Mouse (Mus musculus) myocyte (in vitro differentiated cells): ENCODE results near the gene Cd68.

Experiments used
- CEBPB ChIP-seq: IDR thresholded peaks from 2 replicates; pipeline ENCODE4 v1.6.1; 2011; ENCODE audit warnings: mild to moderate bottlenecking, moderate library complexity; ENCODE audit not compliant: poor library complexity, insufficient read depth, severe bottlenecking
- E2F4 ChIP-seq: IDR thresholded peaks from one replicate; pipeline ENCODE4 v1.6.1; 2011; ENCODE audit warnings: mild to moderate bottlenecking, control low read depth, moderate library complexity; ENCODE audit not compliant: insufficient read depth
- MAX ChIP-seq: IDR thresholded peaks from one replicate; pipeline ENCODE4 v1.6.1; 2011; ENCODE audit warnings: low read depth, mild to moderate bottlenecking, control low read depth
- MYOD1 ChIP-seq, 3 experiments: IDR thresholded peaks; one replicate each; pipeline ENCODE4 v1.6.1; 2011; ENCODE audit warnings: control low read depth in 2 of 3, low read depth in 2 of 3, mild to moderate bottlenecking in 2 of 3, moderate library complexity in 1 of 3; ENCODE audit not compliant: insufficient read length in 2 of 3, control insufficient read depth in 1 of 3
- MYOG ChIP-seq, 3 experiments: IDR thresholded peaks; one replicate each; pipeline ENCODE4 v1.6.1; 2011; ENCODE audit warnings: control low read depth in 2 of 3, low read depth in 2 of 3, mild to moderate bottlenecking in 2 of 3; ENCODE audit not compliant: insufficient read length in 2 of 3, control insufficient read depth in 1 of 3, insufficient read depth in 1 of 3
- POLR2A ChIP-seq: IDR thresholded peaks from one replicate; pipeline ENCODE4 v1.6.1; 2011; ENCODE audit warnings: low read depth, mild to moderate bottlenecking, control low read depth, moderate library complexity; ENCODE audit not compliant: insufficient read length
- POLR2AphosphoS2 ChIP-seq: IDR thresholded peaks from one replicate; pipeline ENCODE4 v1.6.1; 2011; ENCODE audit warnings: low read depth, control low read depth; ENCODE audit not compliant: insufficient read length
- REST ChIP-seq: IDR thresholded peaks from one replicate; pipeline ENCODE4 v1.6.1; 2011; ENCODE audit warnings: mild to moderate bottlenecking, control low read depth, moderate library complexity; ENCODE audit not compliant: insufficient read depth, insufficient read length
- SRF ChIP-seq: IDR thresholded peaks from one replicate; pipeline ENCODE4 v1.6.1; 2011; ENCODE audit warnings: low read depth; ENCODE audit not compliant: control insufficient read depth, insufficient read length
- TCF12 ChIP-seq: IDR thresholded peaks from one replicate; pipeline ENCODE4 v1.6.1; 2011; ENCODE audit warnings: mild to moderate bottlenecking, control low read depth; ENCODE audit not compliant: poor library complexity, insufficient read depth, severe bottlenecking
- TCF3 ChIP-seq: IDR thresholded peaks from one replicate; pipeline ENCODE4 v1.6.1; 2011; ENCODE audit warnings: low read depth, control low read depth; ENCODE audit not compliant: insufficient read length
- USF1 ChIP-seq: IDR thresholded peaks from one replicate; pipeline ENCODE4 v1.6.1; 2011; ENCODE audit warnings: low read depth, mild to moderate bottlenecking, control low read depth, moderate library complexity

DNA sequence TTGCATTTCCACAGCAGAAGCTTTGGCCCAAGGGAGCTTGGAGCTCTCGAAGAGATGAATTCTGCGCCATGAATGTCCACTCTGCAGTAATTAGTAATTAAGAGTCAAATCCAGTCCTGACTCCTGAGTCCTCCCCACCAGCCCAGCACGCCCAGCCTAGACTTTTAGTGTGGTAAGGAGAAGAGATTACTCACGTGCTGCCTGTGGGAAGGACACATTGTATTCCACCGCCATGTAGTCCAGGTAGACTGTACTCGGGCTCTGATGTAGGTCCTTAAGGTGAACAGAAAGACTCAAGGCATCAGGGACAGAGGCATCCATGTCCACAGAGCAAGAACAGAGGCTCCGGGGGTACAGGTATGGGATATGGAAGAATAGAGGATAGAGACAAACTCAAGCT, 1.1 kb downstream of the Cd68 start:
- TF ChIP-seq TCF12, result no peak
- no peak for TF ChIP-seq POLR2A
- TF ChIP-seq E2F4, result no peak
- TF ChIP-seq USF1, result no peak
- no peak for TF ChIP-seq MAX
- TF ChIP-seq MYOD1 (IDR thresholded peaks at IDR 0.05; ENCODE audit: control insufficient read depth in 1 of 3, insufficient read length in 2 of 3, low read depth in 2 of 3), result no peak
- TF ChIP-seq CEBPB, result no peak
- TF ChIP-seq POLR2AphosphoS2, result no peak
- no peak for TF ChIP-seq REST
- no peak for TF ChIP-seq SRF
- TF ChIP-seq TCF3, result no peak
- no peak for TF ChIP-seq MYOG (IDR thresholded peaks at IDR 0.05; ENCODE audit: control insufficient read depth in 1 of 3, insufficient read depth in 1 of 3, insufficient read length in 2 of 3, low read depth in 2 of 3)
